Mouse (Mus musculus) E14TG2a.4 (cell line): ENCODE measurements around the gene Tecpr2.

Experiments used
- CTCF ChIP-seq: conservative IDR thresholded peaks from 2 replicates; pipeline ENCODE4 v1.5.1; 2014; ENCODE audit warnings: low read length
- NANOG ChIP-seq: IDR thresholded peaks from 2 replicates; pipeline ENCODE4 v1.6.1; 2014; ENCODE audit warnings: borderline replicate concordance, low read length, mixed read lengths
- POU5F1 ChIP-seq: IDR thresholded peaks from 2 replicates; pipeline ENCODE4 v1.6.1; 2014; ENCODE audit warnings: low read length, borderline replicate concordance

DNA sequence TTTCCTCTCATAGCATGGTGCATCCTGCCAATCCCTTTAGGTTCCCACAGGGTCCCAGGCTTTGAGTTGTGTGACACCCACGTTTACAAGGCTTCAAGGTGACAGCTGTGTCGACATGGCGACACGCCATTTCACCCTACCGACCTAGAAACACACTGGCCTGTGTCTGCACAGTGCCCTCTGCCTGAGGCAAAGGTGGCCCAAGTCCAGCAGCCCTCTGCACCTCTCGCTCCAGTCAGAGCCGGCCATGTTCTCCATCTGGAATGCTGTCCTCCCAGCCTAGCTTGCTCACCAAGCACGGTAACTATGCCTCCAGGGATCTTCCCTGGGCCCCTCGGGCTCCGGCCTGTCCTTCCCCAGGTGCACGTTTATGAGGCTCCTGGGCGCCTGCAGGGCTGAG lies 103.7 kb downstream of the Tecpr2 start:
- TF ChIP-seq CTCF = no peak
- TF ChIP-seq NANOG = no peak
- no peak for TF ChIP-seq POU5F1
